Mouse (Mus musculus): ENCODE measurements around the gene Dis3l2.

The Dis3l2 gene

GRCm38 (mm10) chr1:86916355-86916984 lies 212.9 kb downstream of the Dis3l2 start:
- no peak for DNase-seq (ENCODE audit: low read depth)

- DNase-seq (ENCODE audit: low read depth), result no peak
These were observed 222.2 kb downstream of the Dis3l2 start for GRCm38 (mm10) chr1:86925776-86926175.

GRCm38 (mm10) chr1:86931606-86932379 lies 228.2 kb downstream of the Dis3l2 start:
- DNase-seq (ENCODE audit: low read depth), result no peak

GRCm38 (mm10) chr1:86932810-86933209 lies 229.2 kb downstream of the Dis3l2 start:
- no peak for DNase-seq (ENCODE audit: low read depth)

GRCm38 (mm10) chr1:86933656-86934055 lies 230.0 kb downstream of the Dis3l2 start:
- DNase-seq (ENCODE audit: low read depth), result no peak

GRCm38 (mm10) chr1:86951501-86952205 lies 248.0 kb downstream of the Dis3l2 start:
- DNase-seq (ENCODE audit: low read depth), result no peak

- no peak for DNase-seq (ENCODE audit: low read depth)
These were observed 252.2 kb downstream of the Dis3l2 start for GRCm38 (mm10) chr1:86955801-86956200.

- DNase-seq (ENCODE audit: low read depth), result no peak
These were observed 264.8 kb downstream of the Dis3l2 start for GRCm38 (mm10) chr1:86968261-86968964.

- no peak for DNase-seq (ENCODE audit: low read depth)
These were observed 265.6 kb downstream of the Dis3l2 start for GRCm38 (mm10) chr1:86969173-86969725.

- no peak for DNase-seq (ENCODE audit: low read depth)
These were observed 269.1 kb downstream of the Dis3l2 start for GRCm38 (mm10) chr1:86972693-86973092.

GRCm38 (mm10) chr1:86977018-86977417 lies 273.4 kb downstream of the Dis3l2 start:
- DNase-seq (ENCODE audit: low read depth), result no peak

- DNase-seq (ENCODE audit: low read depth), result no peak
These were observed 282.8 kb downstream of the Dis3l2 start for GRCm38 (mm10) chr1:86986372-86986771.

GRCm38 (mm10) chr1:86992849-86993248 lies 289.2 kb downstream of the Dis3l2 start:
- DNase-seq (ENCODE audit: low read depth), result no peak

GRCm38 (mm10) chr1:86994023-86994422 lies 290.4 kb downstream of the Dis3l2 start:
- DNase-seq (ENCODE audit: low read depth), result no peak

GRCm38 (mm10) chr1:86998051-86998450 lies 294.4 kb downstream of the Dis3l2 start:
- DNase-seq (ENCODE audit: low read depth), result no peak

GRCm38 (mm10) chr1:87001365-87001764 lies 297.8 kb downstream of the Dis3l2 start:
- DNase-seq (ENCODE audit: low read depth), result no peak

- DNase-seq (ENCODE audit: low read depth), result no peak
These were observed 299.0 kb downstream of the Dis3l2 start for GRCm38 (mm10) chr1:87002545-87003168.

GRCm38 (mm10) chr1:87003169-87003552 lies 299.6 kb downstream of the Dis3l2 start:
- DNase-seq (ENCODE audit: low read depth), result no peak

GRCm38 (mm10) chr1:87006425-87006824 lies 302.8 kb downstream of the Dis3l2 start:
- no peak for DNase-seq (ENCODE audit: low read depth)

GRCm38 (mm10) chr1:87008211-87008610 lies 304.6 kb downstream of the Dis3l2 start:
- no peak for DNase-seq (ENCODE audit: low read depth)

- DNase-seq (ENCODE audit: low read depth), result no peak
These were observed 305.5 kb downstream of the Dis3l2 start for GRCm38 (mm10) chr1:87009156-87009555.
